Mouse (Mus musculus) lung, adult 2 months (tissue): ENCODE measurements at regions not wholly inside any gene's neighbourhood (a gene's known extent, or its start where the extent isn't known, plus 50 kb on each side); places are given as distances from the start of the nearest gene placed in this dataset.

Experiments used
- CTCF ChIP-seq: fragments of 200-500 bp; IDR thresholded peaks from 2 replicates; pipeline ENCODE4 v1.5.1; 2011; ENCODE audit warnings: mild to moderate bottlenecking, low read length, control low read depth; ENCODE audit not compliant: insufficient read depth
- POLR2A ChIP-seq: fragments of 200-500 bp; IDR thresholded peaks from 2 replicates; pipeline ENCODE4 v1.6.1; 2011; ENCODE audit warnings: low read depth, mild to moderate bottlenecking, control low read depth, low read length, borderline replicate concordance; ENCODE audit errors: extremely low read depth

- TF ChIP-seq CTCF (no peak), POLR2A (no peak)
Measured at GRCm38 (mm10) chr4:56364594-56364993, 375.3 kb upstream of the Gm26657 start.
